Mouse (Mus musculus): ENCODE measurements around the gene Kcnh2. TPM values are rescaled to one million over a fixed set of nuclear protein-coding genes. Genes with fewer than 3 reads are reported as not detected.

Gene Kcnh2
- polyA plus RNA-seq, 1 experiment from 2014 or later = 5.0 TPM

- TF ChIP-seq EP300 (IDR thresholded peaks at IDR 0.05) = no peak
- TF ChIP-seq CTCF (IDR thresholded peaks at IDR 0.05) = no peak
- H3K4me1 ChIP-seq (ENCODE audit: insufficient read depth, low read depth, low read length) = peaks cover 18% of the 10 kb centered on the region
- WGBS = 6% methylated on average over 23 of the region's 27 CpGs
- H3K36me3 ChIP-seq (ENCODE audit: insufficient read depth, low read length) = no peaks in the 10 kb centered on the region
- H3K27ac ChIP-seq (ENCODE audit: low read length) = no peak overlapping the region
- no peaks in the 10 kb centered on the region; the same call in 1 of the 2 replicates for H3K27me3 ChIP-seq (replicated peaks; ENCODE audit: insufficient read depth, low read length)
- H3K9me3 ChIP-seq (ENCODE audit: low read length) = no peaks in the 10 kb centered on the region
- peak overlapping the region; percentile 63 for H3K4me2 ChIP-seq (replicated peaks; ENCODE audit: low read depth, low read length)
- ATAC-seq = peak; percentile 70
- peak; percentile 63 for DNase-seq (ENCODE audit: low spot score)
- no peak overlapping the region; the same call in 1 of the 2 replicates for H3K9ac ChIP-seq (replicated peaks; ENCODE audit: low read depth)
- H3K4me3 ChIP-seq (ENCODE audit: low read depth, low read length) = peak overlapping the region; percentile 14
These were observed 22.0 kb downstream of the Kcnh2 start for GRCm38 (mm10) chr5:24329212-24329964.

- no peaks in the 10 kb centered on the region for H3K36me3 ChIP-seq (ENCODE audit: insufficient read depth, low read length)
- no peak for TF ChIP-seq CTCF (IDR thresholded peaks at IDR 0.05)
- TF ChIP-seq EP300 (IDR thresholded peaks at IDR 0.05) = no peak
These were observed 22.6 kb downstream of the Kcnh2 start for GRCm38 (mm10) chr5:24328813-24329211.

GRCm38 (mm10) chr5:24326842-24327417, 24.5 kb downstream of the Kcnh2 start:
- no peak for TF ChIP-seq EP300 (IDR thresholded peaks at IDR 0.05)
- peak; percentile 37; the same call in 1 of the 2 replicates for TF ChIP-seq CTCF (IDR thresholded peaks at IDR 0.05)
- Histone ChIP-seq H3K27ac (ENCODE audit: low read length) (no peak overlapping the region), H3K4me3 (ENCODE audit: low read depth, low read length) (no peak overlapping the region), H3K9me3 (ENCODE audit: low read length) (no peaks in the 10 kb centered on the region), H3K36me3 (ENCODE audit: insufficient read depth, low read length) (no peaks in the 10 kb centered on the region), H3K27me3 (replicated peaks; ENCODE audit: insufficient read depth, low read length) (no peaks in the 10 kb centered on the region; the same call in 1 of the 2 replicates), H3K4me2 (replicated peaks; ENCODE audit: low read depth, low read length) (no peak overlapping the region), H3K4me1 (ENCODE audit: insufficient read depth, low read depth, low read length) (peaks cover 18% of the 10 kb centered on the region), H3K9ac (replicated peaks; ENCODE audit: low read depth) (no peak overlapping the region)
- peak; percentile 89 for DNase-seq (ENCODE audit: low spot score)
- ATAC-seq = peak; percentile 70
- 30% methylated on average over 4 of the region's 4 CpGs for WGBS

More at GRCm38 (mm10) chr5:24328813-24329211, 22.6 kb downstream of the Kcnh2 start:
- no peak overlapping the region; the same call in 1 of the 2 replicates for H3K9ac ChIP-seq (replicated peaks; ENCODE audit: low read depth)
- no peak overlapping the region for H3K4me3 ChIP-seq (ENCODE audit: low read depth, low read length)
- H3K27ac ChIP-seq (ENCODE audit: low read length) = no peak overlapping the region
- no peak for DNase-seq (ENCODE audit: low spot score)
- no peaks in the 10 kb centered on the region for H3K9me3 ChIP-seq (ENCODE audit: low read length)
- peaks cover 18% of the 10 kb centered on the region for H3K4me1 ChIP-seq (ENCODE audit: insufficient read depth, low read depth, low read length)
- WGBS = 68% methylated on average over 6 of the region's 6 CpGs
- H3K27me3 ChIP-seq (replicated peaks; ENCODE audit: insufficient read depth, low read length) = no peaks in the 10 kb centered on the region; the same call in 1 of the 2 replicates
- H3K4me2 ChIP-seq (replicated peaks; ENCODE audit: low read depth, low read length) = peak overlapping the region; percentile 63
- ATAC-seq = no peak

GRCm38 (mm10) chr5:24326166-24326841, 25.1 kb downstream of the Kcnh2 start:
- H3K4me2 ChIP-seq (replicated peaks; ENCODE audit: low read depth, low read length) = no peak overlapping the region
- WGBS = 89% methylated on average over 15 of the region's 15 CpGs
- TF ChIP-seq EP300 (IDR thresholded peaks at IDR 0.05) (no peak), CTCF (IDR thresholded peaks at IDR 0.05) (no peak)
- no peaks in the 10 kb centered on the region for H3K36me3 ChIP-seq (ENCODE audit: insufficient read depth, low read length)
- DNase-seq (ENCODE audit: low spot score) (no peak), ATAC-seq (0 out of 2 replicates have a peak, but pooled peaks have one; percentile 1)
- no peaks in the 10 kb centered on the region; the same call in 1 of the 2 replicates for H3K27me3 ChIP-seq (replicated peaks; ENCODE audit: insufficient read depth, low read length)
- no peak overlapping the region for H3K9ac ChIP-seq (replicated peaks; ENCODE audit: low read depth)
- no peak overlapping the region for H3K4me3 ChIP-seq (ENCODE audit: low read depth, low read length)
- H3K9me3 ChIP-seq (ENCODE audit: low read length) = no peaks in the 10 kb centered on the region
- peaks cover 18% of the 10 kb centered on the region for H3K4me1 ChIP-seq (ENCODE audit: insufficient read depth, low read depth, low read length)
- no peak overlapping the region for H3K27ac ChIP-seq (ENCODE audit: low read length)

GRCm38 (mm10) chr5:24325251-24325650, 26.2 kb downstream of the Kcnh2 start:
- no peaks in the 10 kb centered on the region for H3K36me3 ChIP-seq (ENCODE audit: insufficient read depth, low read length)
- peaks cover 18% of the 10 kb centered on the region for H3K4me1 ChIP-seq (ENCODE audit: insufficient read depth, low read depth, low read length)
- no peaks in the 10 kb centered on the region; the same call in 1 of the 2 replicates for H3K27me3 ChIP-seq (replicated peaks; ENCODE audit: insufficient read depth, low read length)
- no peak overlapping the region for H3K9ac ChIP-seq (replicated peaks; ENCODE audit: low read depth)
- ATAC-seq (no peak), DNase-seq (ENCODE audit: low spot score) (no peak)
- H3K27ac ChIP-seq (ENCODE audit: low read length) = no peak overlapping the region
- WGBS = 35% methylated on average over 14 of the region's 14 CpGs
- TF ChIP-seq CTCF (IDR thresholded peaks at IDR 0.05) = no peak
- H3K4me2 ChIP-seq (replicated peaks; ENCODE audit: low read depth, low read length) = no peak overlapping the region
- no peak overlapping the region for H3K4me3 ChIP-seq (ENCODE audit: low read depth, low read length)
- H3K9me3 ChIP-seq (ENCODE audit: low read length) = no peaks in the 10 kb centered on the region

All from lung, postnatal 0 days (tissue).